In the genomic region with DNA sequence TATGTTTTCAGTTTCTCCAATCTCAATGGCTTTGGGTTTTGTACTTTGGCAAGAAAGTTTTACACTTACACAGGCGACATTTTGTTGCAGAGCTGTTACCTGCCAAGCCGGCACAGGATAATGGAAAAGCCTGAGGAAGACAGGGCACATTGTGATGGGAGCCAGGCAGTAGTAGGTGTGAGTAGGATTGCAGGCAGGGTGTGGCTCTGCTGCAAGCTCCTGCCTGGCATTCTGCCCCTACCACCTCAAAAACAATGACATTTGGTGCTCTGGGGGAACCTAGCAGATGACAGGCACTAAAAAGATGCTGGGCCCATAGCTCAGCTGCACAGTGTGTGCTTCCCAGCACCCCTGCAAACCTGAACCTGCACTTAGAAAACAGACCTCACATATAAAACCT, we compare ENCODE assay signal across 27 mouse cellular contexts. TPM values are rescaled to one million over a fixed set of nuclear protein-coding genes. Genes with fewer than 3 reads are reported as not detected.
DNase-seq lines count a peak whose midpoint lies in the region; ATAC-seq and TF ChIP-seq lines count a peak whose summit lies in the region.
"Had no signal": no experiment of that assay in that cellular context is flagged by ENCODE, and none has a peak within 500 bp of the region (broad histone marks: within the 10 kb centered on the region; RNA-seq: fewer than 3 reads in every experiment).

No protein-coding gene starts in this region.

- intact Hi-C loops in left cerebral cortex, adult 2 months (cut with DNase I) = no loop called here
- intact Hi-C loops in left cerebral cortex, postnatal 10 days (cut with DNase I) = no loop called here

- no peak for TF ChIP-seq CTCF in left cerebral cortex, adult 2 months (IDR thresholded peaks at IDR 0.05)

- no peak overlapping the region for H3K4me2 ChIP-seq in myocyte (ENCODE audit: low read depth)
- H3K4me2 ChIP-seq: embryonic facial prominence, embryonic 15.5 days; heart, embryonic 15.5 days; kidney, embryonic 15.5 days; midbrain, embryonic 13.5 days had no signal

- ATAC-seq in frontal cortex, adult (ENCODE audit: low TSS enrichment) = peak; percentile 54
- ATAC-seq: forebrain, embryonic 14.5 days; hindbrain, embryonic 16.5 days; midbrain, embryonic 13.5 days had no signal

- peaks cover 45% of the 10 kb centered on the region for H3K36me3 ChIP-seq in myocyte (ENCODE audit: control insufficient read depth, insufficient read depth)

- H3K79me2 ChIP-seq in myocyte (ENCODE audit: control insufficient read depth, insufficient read depth) = peaks cover 10% of the 10 kb centered on the region

- no peak for TF ChIP-seq POLR2A in myocyte (IDR thresholded peaks at IDR 0.05; ENCODE audit: insufficient read length, low read depth)

- no peak overlapping the region for H3K4me3 ChIP-seq in left cerebral cortex, adult 2 months
- H3K4me3 ChIP-seq in myocyte = no peak overlapping the region
- H3K4me3 ChIP-seq: embryonic facial prominence, embryonic 10.5 days; embryonic facial prominence, embryonic 15.5 days; heart, embryonic 10.5 days; heart, embryonic 15.5 days; kidney, embryonic 15.5 days; midbrain, embryonic 13.5 days had no signal

- no peaks in the 10 kb centered on the region for H3K27me3 ChIP-seq in myocyte (ENCODE audit: control insufficient read depth, insufficient read depth, insufficient read length)
- H3K27me3 ChIP-seq: embryonic facial prominence, embryonic 15.5 days; heart, embryonic 15.5 days; kidney, embryonic 15.5 days; midbrain, embryonic 13.5 days had no signal

- no peak overlapping the region for H3ac ChIP-seq in myocyte (ENCODE audit: control insufficient read depth, insufficient read length)

- H3K27ac ChIP-seq in left cerebral cortex, adult 2 months = peak overlapping the region; percentile 3; the same call in 1 of the 2 replicates
- H3K27ac ChIP-seq: embryonic facial prominence, embryonic 10.5 days; embryonic facial prominence, embryonic 15.5 days; heart, embryonic 10.5 days; heart, embryonic 15.5 days; kidney, embryonic 15.5 days; liver, embryonic 14.5 days; macrophage; midbrain, embryonic 13.5 days had no signal

- DNase-seq in cerebellum, adult 18-20 months = peak; percentile 33 to 40
- no peak for DNase-seq in cerebellum, adult 11 months
- no peak for DNase-seq in frontal cortex, postnatal 10 days (ENCODE audit: low spot score in 2 of 2)
- DNase-seq in left cerebral cortex, adult 2 months (ENCODE audit: extremely low spot score in 1 of 2, low spot score in 2 of 2) = peak in 1 of 2 experiments; percentile 38
- no peak for DNase-seq in left cerebral cortex, postnatal 10 days (ENCODE audit: extremely low spot score in 1 of 2, low spot score in 2 of 2)
- DNase-seq: adrenal gland, adult 8-10 months; gastrocnemius, postnatal 14 days; heart, adult 11 months; kidney, adult 18-20 months; kidney, postnatal 25 days; liver; lung, adult 2 months; lung, postnatal 10 days; retina, postnatal 1 day; thymus, postnatal 4 days had no signal

TF ChIP-seq in myocyte, 11 proteins besides CTCF, POLR2A, EP300 and RAD21:
- TF ChIP-seq USF1 (IDR thresholded peaks at IDR 0.05; ENCODE audit: low read depth) (no peak), CEBPB (IDR thresholded peaks at IDR 0.05; ENCODE audit: insufficient read depth, poor library complexity, severe bottlenecking) (no peak), REST (IDR thresholded peaks at IDR 0.05; ENCODE audit: insufficient read depth, insufficient read length) (no peak), MYOD1 (IDR thresholded peaks at IDR 0.05; ENCODE audit: control insufficient read depth in 1 of 3, insufficient read length in 2 of 3, low read depth in 2 of 3) (no peak), TCF3 (IDR thresholded peaks at IDR 0.05; ENCODE audit: insufficient read length, low read depth) (no peak), SRF (IDR thresholded peaks at IDR 0.05; ENCODE audit: control insufficient read depth, insufficient read length, low read depth) (no peak), E2F4 (IDR thresholded peaks at IDR 0.05; ENCODE audit: insufficient read depth) (no peak), POLR2AphosphoS2 (IDR thresholded peaks at IDR 0.05; ENCODE audit: insufficient read length, low read depth) (peak; percentile 54)

RNA-seq across cellular contexts. Expression of a gene that starts 54.3 kb away (rescaled TPM):
- 10 to 100 TPM; 78.8 to 80.9 TPM for total RNA-seq in left cerebral cortex, adult 2 months (2021)
- 10 to 100 TPM; 91.3 to 93.6 TPM for total RNA-seq in left cerebral cortex, postnatal 10 days (2021)
- 69.0 TPM for polyA plus RNA-seq in myocyte (2012; fragmentation: generic; extraction: Trizol)

Comparison
In these comparisons a context has a peak if more than half of its experiments do, and no peak if none do; other contexts are left out.
1. DNase-seq: peak in cerebellum, adult 18-20 months (2 of 2); none in cerebellum, adult 11 months (single experiment), frontal cortex, postnatal 10 days (0 of 2) and left cerebral cortex, postnatal 10 days (0 of 2).